Mouse (Mus musculus): ENCODE results near the gene Castor1. TPM values are rescaled to one million over a fixed set of nuclear protein-coding genes. Genes with fewer than 3 reads are reported as not detected.

Castor1 gene
- 14.6 and 53.9 TPM in 2 replicates for polyA plus RNA-seq (2012; rRNA removed; ENCODE audit: low replicate concordance)

DNA sequence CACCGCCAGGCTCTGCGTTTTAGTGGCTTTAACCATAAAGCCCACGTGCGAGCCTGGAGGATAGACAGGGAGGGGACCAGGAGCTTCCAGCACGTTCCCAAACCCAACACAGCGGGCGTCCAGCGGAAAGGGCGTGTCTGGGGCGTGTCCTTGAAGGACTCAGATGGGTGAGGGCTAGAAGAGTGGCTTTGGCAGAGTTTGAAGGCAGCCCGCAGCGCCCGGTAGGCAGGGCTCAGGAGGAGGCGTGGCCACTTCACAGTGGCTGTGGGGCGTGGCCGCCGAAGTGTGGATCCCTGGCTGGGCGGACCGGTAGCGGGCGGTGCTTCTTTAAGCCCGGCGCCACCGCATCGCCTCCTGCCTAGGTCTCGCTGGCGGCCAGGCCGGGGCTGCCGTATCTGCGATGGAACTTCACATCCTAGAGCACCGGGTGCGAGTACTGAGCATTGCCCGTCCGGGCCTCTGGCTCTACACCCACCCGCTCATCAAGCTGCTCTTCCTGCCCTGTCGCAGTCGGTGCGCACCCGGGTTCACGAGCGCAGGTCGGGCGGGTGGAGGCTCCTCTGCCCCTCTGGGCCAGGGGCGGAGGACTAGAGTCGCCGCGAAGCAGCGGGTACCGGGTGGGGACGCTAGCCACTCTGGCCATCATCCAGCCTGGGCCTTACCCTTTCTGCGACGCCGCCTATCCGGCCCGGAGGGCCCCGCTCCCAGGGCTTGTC is at the start of gene Castor1:
TSS of gene Castor1 (plus strand) at position 312 of the 716 bp plus-strand sequence.

GRCm38 (mm10) chr11:4186486-4187317 is 31.3 kb upstream of the Castor1 start, which contains the start of gene Tbc1d10a:
Gene Tbc1d10a (plus strand): TSS chr11:4186789.

GRCm38 (mm10) chr11:4235665-4236545 is 17.9 kb downstream of the Castor1 start, which contains the start of gene Osm:
Gene Osm (plus strand): TSS chr11:4236420.

GRCm38 (mm10) chr11:4256846-4257607 is 39.0 kb downstream of the Castor1 start, which contains the start of gene Lif:
Gene Lif (plus strand): TSS chr11:4257557.

Other genes starting within 250 kb of the Castor1 start
- not detected in 2 replicates for gene 4930556J24Rik, start 241.4 kb upstream of the Castor1 start, polyA plus RNA-seq (2012; rRNA removed; ENCODE audit: low replicate concordance)
- gene Gal3st1, start 234.6 kb upstream of the Castor1 start, polyA plus RNA-seq (2012; rRNA removed; ENCODE audit: low replicate concordance): 0.49 and 10.0 TPM in 2 replicates
- 0.58 and 1.5 TPM in 2 replicates for gene Sec14l4, start 186.8 kb upstream of the Castor1 start, polyA plus RNA-seq (2012; rRNA removed; ENCODE audit: low replicate concordance)
- 0.07 TPM in 1 of 2 replicates, not detected in the other for gene Sec14l3, start 153.4 kb upstream of the Castor1 start, polyA plus RNA-seq (2012; rRNA removed; ENCODE audit: low replicate concordance)
- gene Mtfp1, start 122.8 kb upstream of the Castor1 start, polyA plus RNA-seq (2012; rRNA removed; ENCODE audit: low replicate concordance): 13.4 and 16.3 TPM in 2 replicates
- 1.0 and 1.6 TPM in 2 replicates for gene Sec14l2, start 94.8 kb upstream of the Castor1 start, polyA plus RNA-seq (2012; rRNA removed; ENCODE audit: low replicate concordance)
- gene Rnf215, start 83.0 kb upstream of the Castor1 start, polyA plus RNA-seq (2012; rRNA removed; ENCODE audit: low replicate concordance): 37.3 and 38.1 TPM in 2 replicates
- 11.2 and 17.5 TPM in 2 replicates for gene Ccdc157, start 57.9 kb upstream of the Castor1 start, polyA plus RNA-seq (2012; rRNA removed; ENCODE audit: low replicate concordance)
- 15.5 and 41.9 TPM in 2 replicates for gene Sf3a1, start 57.9 kb upstream of the Castor1 start, polyA plus RNA-seq (2012; rRNA removed; ENCODE audit: low replicate concordance)
- gene Tbc1d10a, start 31.4 kb upstream of the Castor1 start, polyA plus RNA-seq (2012; rRNA removed; ENCODE audit: low replicate concordance): 40.4 and 54.8 TPM in 2 replicates
- 0.43 and 0.66 TPM in 2 replicates for gene Osm, start 18.2 kb downstream of the Castor1 start, polyA plus RNA-seq (2012; rRNA removed; ENCODE audit: low replicate concordance)
- gene Lif, start 39.3 kb downstream of the Castor1 start, polyA plus RNA-seq (2012; rRNA removed; ENCODE audit: low replicate concordance): 1.9 and 5.8 TPM in 2 replicates
- 0.29 TPM in 1 of 2 replicates, not detected in the other for gene Hormad2, start 222.9 kb downstream of the Castor1 start, polyA plus RNA-seq (2012; rRNA removed; ENCODE audit: low replicate concordance)